Mouse (Mus musculus) c-Kit-positive CD71-negative TER-119-negative erythroid progenitor cells, embryonic 14.5 days (primary cell): ENCODE measurements at regions not wholly inside any gene's neighbourhood (a gene's known extent, or its start where the extent isn't known, plus 50 kb on each side); places are given as distances from the start of the nearest gene placed in this dataset.

Source experiments
- DNase-seq: peaks from one replicate; pipeline ENCODE4 v3.0.0-alpha.2; 2013; ENCODE audit warnings: low read depth

DNA sequence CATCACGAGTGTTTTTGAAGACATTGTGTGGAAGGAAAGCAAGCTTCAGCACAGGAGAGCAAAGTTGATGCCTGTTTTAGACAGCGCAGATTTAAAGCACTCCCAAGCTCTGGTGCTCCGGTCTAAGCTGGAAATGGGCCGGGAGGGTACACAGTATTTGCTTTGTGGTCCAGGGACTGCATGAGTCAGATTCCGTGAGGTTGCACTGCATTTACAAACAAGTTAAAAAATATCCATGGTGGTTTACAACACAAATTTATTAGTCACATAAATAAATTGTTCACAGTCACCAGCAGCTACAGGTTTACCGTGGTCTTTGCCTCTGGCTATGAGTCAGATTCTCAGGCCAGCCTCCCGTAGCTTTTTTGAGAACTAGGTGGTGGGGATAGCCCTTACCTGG, 312.0 kb downstream of the Ptprc start:
- DNase-seq = no peak

GRCm38 (mm10) chr1:137852262-137852661, 323.2 kb downstream of the Ptprc start:
- DNase-seq = no peak

- DNase-seq = no peak
Observed at GRCm38 (mm10) chr1:137847311-137847923, 328.1 kb downstream of the Ptprc start.

- no peak for DNase-seq
Observed at GRCm38 (mm10) chr1:137846857-137847256, 328.7 kb downstream of the Ptprc start.

- no peak for DNase-seq
Observed at GRCm38 (mm10) chr1:137840531-137840930, 335.0 kb downstream of the Ptprc start.

- DNase-seq = no peak
Observed at GRCm38 (mm10) chr1:137839703-137840102, 335.8 kb downstream of the Ptprc start.

- no peak for DNase-seq
Observed at GRCm38 (mm10) chr1:137839263-137839662, 336.2 kb downstream of the Ptprc start.

DNA sequence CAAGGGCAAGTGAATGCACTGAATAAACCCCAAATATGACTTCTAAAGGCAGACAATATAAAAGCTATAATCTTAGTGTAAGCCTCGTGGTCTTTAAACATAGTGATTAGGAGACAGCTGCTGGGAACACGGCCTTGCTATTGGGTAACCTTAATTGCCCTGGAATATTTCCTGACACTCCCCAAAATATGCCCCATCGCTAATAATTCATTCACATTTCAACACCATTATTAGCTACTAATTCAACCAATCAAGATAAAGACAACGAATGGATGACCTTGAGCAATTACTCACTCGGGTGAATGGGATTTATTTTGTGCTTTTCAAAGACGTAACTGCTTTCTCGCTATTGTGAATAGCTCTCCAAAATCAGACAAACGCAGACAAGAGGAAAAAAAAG, 337.2 kb downstream of the Ptprc start:
- no peak for DNase-seq

GRCm38 (mm10) chr1:137833535-137833934, 342.0 kb downstream of the Ptprc start:
- no peak for DNase-seq

GRCm38 (mm10) chr1:137831284-137831683, 344.2 kb downstream of the Ptprc start:
- no peak for DNase-seq

GRCm38 (mm10) chr1:137827379-137827778, 348.1 kb downstream of the Ptprc start:
- DNase-seq = no peak

GRCm38 (mm10) chr1:137815401-137815888, 360.1 kb downstream of the Ptprc start:
- no peak for DNase-seq

- no peak for DNase-seq
Observed at GRCm38 (mm10) chr1:137814556-137814955, 361.0 kb downstream of the Ptprc start.

- DNase-seq = no peak
Observed at GRCm38 (mm10) chr1:137813716-137814115, 361.8 kb downstream of the Ptprc start.

GRCm38 (mm10) chr1:137811981-137812380, 363.5 kb downstream of the Ptprc start:
- no peak for DNase-seq

- peak; percentile 53 for DNase-seq
Observed at GRCm38 (mm10) chr1:137806742-137807141, 368.8 kb downstream of the Ptprc start.

DNA sequence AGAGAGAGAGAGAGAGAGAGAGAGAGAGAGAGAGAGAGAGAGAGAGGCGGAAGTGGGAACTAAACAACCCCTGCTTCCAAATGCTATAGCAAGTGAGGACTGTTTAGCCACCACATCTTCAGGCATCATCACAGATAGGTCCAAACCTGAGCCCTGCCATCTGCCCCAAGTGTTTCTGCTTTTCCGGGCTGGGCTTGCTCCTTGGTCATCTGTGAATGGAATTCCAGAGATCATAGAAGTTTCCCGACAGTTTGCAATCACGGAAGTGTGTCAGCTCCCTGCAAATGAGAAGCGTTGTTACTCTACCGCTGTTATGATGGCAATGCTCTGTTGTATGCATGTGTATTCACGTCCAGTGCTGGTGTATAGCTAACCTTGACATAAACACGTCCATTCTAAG, 369.3 kb downstream of the Ptprc start:
- no peak for DNase-seq

DNA sequence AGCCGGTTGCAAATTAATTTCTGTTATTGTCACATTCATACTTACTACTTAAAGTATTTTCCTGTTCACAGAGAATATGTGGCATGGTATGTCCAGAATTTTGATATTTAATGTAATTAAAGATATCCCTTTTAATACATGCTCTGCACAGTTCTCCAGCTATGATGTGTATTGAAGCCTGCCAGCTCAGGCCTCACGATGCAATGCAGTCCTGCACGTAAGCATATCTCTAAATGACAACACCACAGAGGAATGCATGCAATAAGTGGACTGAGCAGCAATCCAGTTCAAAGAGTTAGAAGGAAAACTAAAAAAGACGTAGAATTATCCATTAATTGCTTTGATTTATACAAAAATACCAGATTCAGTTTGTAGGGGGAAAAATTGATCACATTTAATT, 373.4 kb downstream of the Ptprc start:
- no peak for DNase-seq

DNA sequence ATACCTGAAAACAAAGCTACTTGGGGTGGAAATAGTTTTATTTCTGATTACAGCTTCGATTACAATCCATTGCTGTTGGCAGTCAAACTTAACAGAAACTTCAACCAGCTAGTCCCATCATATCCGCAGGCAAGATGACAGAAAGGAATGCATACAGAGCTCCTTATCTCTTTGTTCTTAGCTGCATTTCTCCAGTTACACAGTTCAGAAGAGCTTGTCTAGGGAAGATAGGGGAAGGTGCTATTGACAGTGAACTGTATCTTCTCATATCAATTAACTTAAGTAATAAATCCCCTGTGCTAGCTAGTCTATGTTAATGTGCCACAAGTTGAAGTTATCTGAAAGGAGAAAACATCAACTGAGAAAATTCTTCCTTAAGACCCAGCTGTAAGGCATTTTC, 374.8 kb downstream of the Ptprc start:
- DNase-seq = no peak

GRCm38 (mm10) chr1:137788789-137789188, 386.7 kb downstream of the Ptprc start:
- no peak for DNase-seq

DNA sequence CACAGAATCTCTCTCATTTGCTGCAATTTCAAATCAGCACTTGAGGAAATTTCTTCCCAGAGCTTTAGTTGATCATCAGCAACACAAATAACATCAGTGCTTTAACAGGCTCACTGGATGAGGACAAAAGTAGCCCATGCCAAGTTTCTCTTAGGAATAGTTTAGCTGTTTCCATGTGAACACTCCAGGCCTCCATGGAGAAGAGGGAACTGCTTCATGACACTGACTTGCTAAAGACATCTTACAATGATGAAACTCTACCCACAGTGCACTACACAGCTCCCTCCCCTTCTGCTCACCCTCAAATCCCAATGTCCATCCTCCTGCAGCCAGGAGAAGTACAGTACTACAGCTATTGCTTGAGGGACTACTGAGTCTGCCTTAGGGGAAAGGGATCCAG, 388.9 kb downstream of the Ptprc start:
- no peak for DNase-seq

DNA sequence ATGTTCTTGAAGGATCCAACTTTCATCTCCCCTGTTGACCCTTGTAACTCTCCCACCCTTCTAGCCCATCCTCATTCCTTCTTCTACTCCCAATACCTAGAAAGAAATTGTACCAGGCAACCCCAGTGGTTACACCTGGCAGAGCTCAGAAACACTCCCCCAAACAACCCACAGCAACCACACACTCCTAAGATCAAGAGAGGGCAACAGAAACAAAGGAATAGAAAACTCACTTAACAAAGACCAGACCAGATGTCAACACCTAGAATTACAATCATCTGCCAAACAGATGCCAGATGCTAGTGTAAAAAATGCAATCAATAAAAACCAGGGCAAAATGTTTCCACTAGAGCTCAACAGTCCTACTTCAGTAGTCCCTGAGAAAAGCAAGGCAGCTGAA, 400.9 kb downstream of the Ptprc start:
- no peak for DNase-seq

DNA sequence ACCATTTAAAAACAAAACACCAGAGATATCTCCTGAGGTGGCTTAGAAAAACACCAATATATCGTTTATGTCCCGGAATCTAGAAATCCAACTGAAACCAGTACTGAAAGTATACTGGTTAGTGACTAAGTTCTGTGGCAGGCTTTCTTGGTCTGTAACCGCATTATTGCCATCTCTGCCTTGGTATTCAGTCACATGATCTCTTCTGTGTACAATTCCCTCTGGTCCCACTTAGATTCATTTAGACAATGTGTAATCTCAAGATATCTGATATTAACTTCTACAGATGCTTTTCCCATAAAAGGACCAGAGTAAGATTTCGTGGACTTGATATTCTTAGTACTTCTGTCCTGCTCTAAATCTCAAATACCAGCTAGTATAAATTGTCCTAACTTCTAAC, 414.7 kb downstream of the Ptprc start:
- DNase-seq = no peak

DNA sequence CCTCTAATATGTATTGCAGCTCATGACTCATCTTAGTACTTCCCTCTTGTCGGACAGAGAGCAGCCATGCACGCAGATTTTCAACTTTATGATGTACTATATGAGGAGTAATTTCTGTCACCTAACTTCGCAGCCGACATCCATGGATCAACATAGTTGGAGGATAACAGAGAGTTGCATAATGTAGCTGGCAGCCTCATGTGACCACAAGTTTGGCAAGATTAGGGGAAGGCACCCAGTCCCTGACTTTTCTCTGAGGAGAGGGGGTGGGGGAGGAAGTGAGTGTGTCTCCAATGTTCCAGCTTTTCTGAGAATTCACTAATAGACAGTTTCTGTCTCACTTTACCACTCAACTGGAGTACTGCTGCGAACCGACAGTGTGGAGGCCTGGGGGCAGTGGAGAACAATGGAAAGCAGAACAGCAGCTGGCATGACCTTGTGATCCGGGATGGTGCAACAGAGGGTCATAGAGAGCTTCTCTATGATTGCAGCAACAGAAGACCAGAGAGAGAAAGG, 424.0 kb downstream of the Ptprc start:
- DNase-seq = peak; percentile 34
